Mouse (Mus musculus) myocyte (in vitro differentiated cells): ENCODE measurements around the gene Zdhhc19. TPM values are rescaled to one million over a fixed set of nuclear protein-coding genes. Genes with fewer than 3 reads are reported as not detected.

Source experiments
- H3K27me3 ChIP-seq: one replicate; pipeline ENCODE4 v1.6.1; 2011; ENCODE audit not compliant: control insufficient read depth, insufficient read depth, insufficient read length
- H3K36me3 ChIP-seq: one replicate; pipeline ENCODE4 v1.6.1; 2011; ENCODE audit not compliant: control insufficient read depth, insufficient read depth
- H3K4me2 ChIP-seq: one replicate; pipeline ENCODE4 v1.6.1; 2011; ENCODE audit warnings: low read depth, control low read depth
- H3K4me3 ChIP-seq: one replicate; pipeline ENCODE4 v1.5.1; 2011; ENCODE audit warnings: mild to moderate bottlenecking, control low read depth, moderate library complexity
- H3K79me2 ChIP-seq: one replicate; pipeline ENCODE4 v1.6.1; 2011; ENCODE audit not compliant: control insufficient read depth, insufficient read depth
- H3ac ChIP-seq: one replicate; pipeline ENCODE4 v1.6.1; 2011; ENCODE audit not compliant: control insufficient read depth, insufficient read length
- CEBPB ChIP-seq: IDR thresholded peaks from 2 replicates; pipeline ENCODE4 v1.6.1; 2011; ENCODE audit warnings: mild to moderate bottlenecking, moderate library complexity; ENCODE audit not compliant: poor library complexity, insufficient read depth, severe bottlenecking
- E2F4 ChIP-seq: IDR thresholded peaks from one replicate; pipeline ENCODE4 v1.6.1; 2011; ENCODE audit warnings: mild to moderate bottlenecking, control low read depth, moderate library complexity; ENCODE audit not compliant: insufficient read depth
- MAX ChIP-seq: IDR thresholded peaks from one replicate; pipeline ENCODE4 v1.6.1; 2011; ENCODE audit warnings: low read depth, mild to moderate bottlenecking, control low read depth
- MYOD1 ChIP-seq, 3 experiments: IDR thresholded peaks; one replicate each; pipeline ENCODE4 v1.6.1; 2011; ENCODE audit warnings: control low read depth in 2 of 3, low read depth in 2 of 3, mild to moderate bottlenecking in 2 of 3, moderate library complexity in 1 of 3; ENCODE audit not compliant: insufficient read length in 2 of 3, control insufficient read depth in 1 of 3
- MYOG ChIP-seq, 3 experiments: IDR thresholded peaks; one replicate each; pipeline ENCODE4 v1.6.1; 2011; ENCODE audit warnings: control low read depth in 2 of 3, low read depth in 2 of 3, mild to moderate bottlenecking in 2 of 3; ENCODE audit not compliant: insufficient read length in 2 of 3, control insufficient read depth in 1 of 3, insufficient read depth in 1 of 3
- POLR2A ChIP-seq: IDR thresholded peaks from one replicate; pipeline ENCODE4 v1.6.1; 2011; ENCODE audit warnings: low read depth, mild to moderate bottlenecking, control low read depth, moderate library complexity; ENCODE audit not compliant: insufficient read length
- POLR2AphosphoS2 ChIP-seq: IDR thresholded peaks from one replicate; pipeline ENCODE4 v1.6.1; 2011; ENCODE audit warnings: low read depth, control low read depth; ENCODE audit not compliant: insufficient read length
- REST ChIP-seq: IDR thresholded peaks from one replicate; pipeline ENCODE4 v1.6.1; 2011; ENCODE audit warnings: mild to moderate bottlenecking, control low read depth, moderate library complexity; ENCODE audit not compliant: insufficient read depth, insufficient read length
- SRF ChIP-seq: IDR thresholded peaks from one replicate; pipeline ENCODE4 v1.6.1; 2011; ENCODE audit warnings: low read depth; ENCODE audit not compliant: control insufficient read depth, insufficient read length
- TCF12 ChIP-seq: IDR thresholded peaks from one replicate; pipeline ENCODE4 v1.6.1; 2011; ENCODE audit warnings: mild to moderate bottlenecking, control low read depth; ENCODE audit not compliant: poor library complexity, insufficient read depth, severe bottlenecking
- TCF3 ChIP-seq: IDR thresholded peaks from one replicate; pipeline ENCODE4 v1.6.1; 2011; ENCODE audit warnings: low read depth, control low read depth; ENCODE audit not compliant: insufficient read length
- USF1 ChIP-seq: IDR thresholded peaks from one replicate; pipeline ENCODE4 v1.6.1; 2011; ENCODE audit warnings: low read depth, mild to moderate bottlenecking, control low read depth, moderate library complexity
- polyA plus RNA-seq: library from polyadenylated mRNA; unstranded; fragments of >200 nt; fragmentation: generic; extraction: Trizol; gene quantifications from one replicate; pipeline ENCODE4 v1.2.1, GENCODE M21; 2012; ENCODE audit warnings: missing spikeins

Zdhhc19 gene
- polyA plus RNA-seq, 1 experiment = not detected

DNA sequence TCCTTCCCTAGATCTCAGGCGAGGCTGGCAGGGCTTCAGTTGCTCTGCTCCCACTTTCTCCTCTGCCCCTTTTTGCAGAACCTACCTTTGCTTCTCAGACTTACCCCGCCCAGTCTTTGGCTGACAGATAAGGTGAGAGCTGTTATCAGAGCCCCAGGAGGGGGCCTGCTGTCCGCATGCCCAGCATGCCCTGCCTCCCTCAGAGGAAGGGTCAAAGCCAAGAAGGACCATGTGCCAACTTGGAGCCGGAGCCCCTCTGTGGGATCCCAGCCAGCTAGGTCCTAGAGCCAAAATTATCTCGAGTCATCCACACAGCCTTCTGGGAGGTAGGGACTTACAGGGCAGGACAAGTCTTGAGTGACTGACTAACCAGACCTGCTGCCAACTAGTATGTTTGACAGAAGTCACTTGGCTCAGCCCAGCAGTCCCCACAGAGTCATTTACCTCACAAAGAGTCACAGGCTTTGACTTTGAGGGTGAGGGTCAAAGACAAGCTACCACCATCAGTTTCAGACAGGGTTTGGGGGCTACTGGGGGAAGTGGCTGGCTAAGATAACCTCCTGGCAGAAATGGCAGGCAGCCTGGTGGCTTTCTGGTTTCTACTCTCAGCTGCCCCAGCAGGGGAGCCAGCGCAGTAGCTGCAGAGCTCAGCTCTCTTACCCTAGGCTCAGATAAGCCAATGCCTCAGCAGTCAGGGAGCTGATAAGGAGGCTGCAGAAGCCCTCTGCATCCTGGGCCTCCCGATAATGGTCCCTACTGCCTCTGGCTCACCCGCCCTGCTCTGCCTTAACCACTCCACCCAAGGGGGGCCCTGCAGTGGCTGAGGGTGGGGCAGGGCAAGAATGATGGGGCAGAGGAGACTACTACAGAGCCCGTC is 13.2 kb downstream of the Zdhhc19 start:
- Histone ChIP-seq H3K79me2 (no peaks in the 10 kb centered on the region), H3K36me3 (no peaks in the 10 kb centered on the region), H3K4me2 (no peak overlapping the region), H3ac (no peak overlapping the region), H3K4me3 (no peak overlapping the region), H3K27me3 (peaks cover 12% of the 10 kb centered on the region)
- no peak for TF ChIP-seq REST
- no peak for TF ChIP-seq MYOG (IDR thresholded peaks at IDR 0.05; ENCODE audit: control insufficient read depth in 1 of 3, insufficient read depth in 1 of 3, insufficient read length in 2 of 3, low read depth in 2 of 3)
- TF ChIP-seq POLR2AphosphoS2 = no peak
- no peak for TF ChIP-seq CEBPB
- no peak for TF ChIP-seq POLR2A
- no peak for TF ChIP-seq SRF
- TF ChIP-seq TCF3 = no peak
- no peak for TF ChIP-seq MAX

DNA sequence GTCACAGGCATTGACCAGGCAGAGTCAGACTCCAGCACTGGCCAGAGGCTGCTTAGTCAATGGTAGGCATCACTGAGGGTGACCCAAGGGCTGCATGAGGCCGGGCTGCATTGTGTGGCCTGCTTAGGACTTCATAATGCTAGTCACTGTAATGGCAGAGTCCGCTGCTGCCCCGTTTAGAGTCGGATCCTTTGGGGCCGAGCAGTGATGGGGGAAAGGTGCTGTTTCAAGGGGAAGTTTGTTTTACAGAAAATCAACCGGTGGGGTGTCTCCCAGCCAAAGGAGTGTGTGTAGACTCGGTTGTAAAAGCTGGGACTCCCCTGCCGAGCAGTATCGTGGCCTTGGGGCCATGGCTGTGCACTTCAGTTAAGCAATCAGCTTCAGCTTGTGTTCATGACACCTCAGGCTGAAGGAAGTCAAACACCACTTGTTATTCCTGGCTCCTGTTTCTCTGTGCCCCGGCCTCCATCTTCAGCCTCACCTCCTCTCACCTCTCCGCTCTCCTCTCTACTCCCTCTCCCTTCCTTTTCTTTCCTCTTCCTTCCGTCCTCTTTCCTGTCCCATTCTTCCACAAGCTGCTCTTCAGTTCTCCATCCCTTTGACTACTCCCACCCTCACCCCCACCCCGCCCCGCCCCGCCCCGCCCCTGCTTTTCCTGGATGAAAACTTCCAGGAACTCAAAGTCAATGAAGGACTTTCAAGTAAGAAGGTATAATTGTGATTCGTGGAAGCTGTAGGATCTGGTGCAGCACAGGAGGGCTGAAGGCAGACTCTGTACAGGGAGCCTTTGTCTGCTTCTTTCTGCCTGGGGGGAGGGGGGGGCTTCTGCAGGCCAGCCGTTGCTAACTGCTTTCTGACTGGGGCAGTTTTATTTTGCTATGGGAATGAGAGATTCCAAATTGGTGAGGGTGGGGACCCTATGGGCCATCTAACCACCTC is 14.6 kb downstream of the Zdhhc19 start:
- Histone ChIP-seq H3K4me3 (no peak overlapping the region), H3K27me3 (peaks cover 9% of the 10 kb centered on the region), H3K79me2 (no peaks in the 10 kb centered on the region), H3K36me3 (no peaks in the 10 kb centered on the region), H3ac (no peak overlapping the region), H3K4me2 (no peak overlapping the region)
- TF ChIP-seq MAX = no peak
- no peak for TF ChIP-seq MYOD1 (IDR thresholded peaks at IDR 0.05; ENCODE audit: control insufficient read depth in 1 of 3, insufficient read length in 2 of 3, low read depth in 2 of 3)
- TF ChIP-seq USF1 = no peak
- no peak for TF ChIP-seq POLR2AphosphoS2
- no peak for TF ChIP-seq E2F4
- TF ChIP-seq SRF = no peak
- no peak for TF ChIP-seq MYOG (IDR thresholded peaks at IDR 0.05; ENCODE audit: control insufficient read depth in 1 of 3, insufficient read depth in 1 of 3, insufficient read length in 2 of 3, low read depth in 2 of 3)
- no peak for TF ChIP-seq TCF3
- TF ChIP-seq TCF12 = no peak
- TF ChIP-seq POLR2A = no peak
- no peak for TF ChIP-seq CEBPB
- no peak for TF ChIP-seq REST

DNA sequence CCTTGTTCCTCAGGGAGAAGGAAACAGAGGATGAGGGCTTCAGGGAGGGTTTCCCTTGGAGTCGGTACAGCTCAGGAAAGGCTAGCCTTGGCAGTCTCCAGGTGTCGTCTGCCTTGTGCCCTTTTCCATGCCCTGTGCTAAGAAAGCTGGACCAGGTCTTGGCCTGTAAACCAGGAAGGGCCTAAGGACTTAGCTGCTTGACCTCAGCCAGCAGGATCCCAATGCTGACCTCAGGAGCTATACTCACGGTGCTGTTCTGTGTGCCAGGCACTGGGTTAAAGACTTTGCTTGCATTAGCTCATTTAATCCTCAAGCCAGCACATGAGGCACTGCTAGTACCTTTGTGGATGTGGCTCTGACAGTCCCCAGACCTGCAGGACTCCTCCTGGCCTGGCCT is 15.3 kb downstream of the Zdhhc19 start:
- no peak overlapping the region for H3ac ChIP-seq
- no peak overlapping the region for H3K4me2 ChIP-seq
- H3K27me3 ChIP-seq = peaks cover 2% of the 10 kb centered on the region
- no peak for TF ChIP-seq POLR2AphosphoS2
- no peak for TF ChIP-seq E2F4
- TF ChIP-seq MAX = no peak
- no peak for TF ChIP-seq REST
- TF ChIP-seq TCF12 = no peak
- no peak for TF ChIP-seq TCF3
- TF ChIP-seq CEBPB = no peak
- no peak for TF ChIP-seq POLR2A
- TF ChIP-seq MYOG (IDR thresholded peaks at IDR 0.05; ENCODE audit: control insufficient read depth in 1 of 3, insufficient read depth in 1 of 3, insufficient read length in 2 of 3, low read depth in 2 of 3) = no peak
- TF ChIP-seq USF1 = no peak
- no peak for TF ChIP-seq MYOD1 (IDR thresholded peaks at IDR 0.05; ENCODE audit: control insufficient read depth in 1 of 3, insufficient read length in 2 of 3, low read depth in 2 of 3)
- no peak for TF ChIP-seq SRF
- no peak overlapping the region for H3K4me3 ChIP-seq
- no peaks in the 10 kb centered on the region for H3K79me2 ChIP-seq
- no peaks in the 10 kb centered on the region for H3K36me3 ChIP-seq

DNA sequence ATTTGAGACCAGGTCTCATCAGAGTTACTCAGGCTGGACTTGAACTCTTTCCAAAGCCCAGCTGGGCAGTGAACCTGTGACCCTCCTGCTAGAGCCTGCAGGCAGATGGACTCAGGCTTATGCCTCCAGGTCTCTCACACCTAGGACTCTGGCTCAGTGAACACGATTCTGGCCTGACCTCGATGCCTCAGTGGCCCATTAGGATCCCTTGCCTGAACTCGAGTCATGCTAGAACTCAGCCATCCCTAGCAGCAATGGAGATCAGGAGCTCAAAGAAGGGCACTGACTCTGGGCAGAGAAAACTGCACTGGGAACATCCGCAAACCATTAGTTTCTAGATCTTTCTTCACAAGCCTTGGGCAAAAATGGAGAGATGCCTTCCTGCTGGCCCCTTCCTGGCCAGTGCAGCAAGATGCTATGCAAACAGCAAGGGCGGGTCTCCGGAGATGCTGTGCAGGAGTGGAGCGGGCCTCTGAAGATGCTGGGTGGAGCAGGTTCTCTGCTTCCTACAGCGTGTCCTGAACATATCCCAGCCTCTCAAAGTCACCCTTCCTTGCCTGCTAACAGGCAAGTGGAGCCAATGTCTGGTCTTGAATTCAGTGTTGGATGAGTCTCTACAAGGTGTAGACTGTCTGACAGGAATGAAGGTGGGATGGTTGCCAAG is 15.9 kb downstream of the Zdhhc19 start:
- H3K4me3 ChIP-seq = no peak overlapping the region
- no peak overlapping the region for H3K4me2 ChIP-seq
- no peaks in the 10 kb centered on the region for H3K36me3 ChIP-seq
- no peak overlapping the region for H3ac ChIP-seq
- TF ChIP-seq POLR2A (no peak), USF1 (no peak), TCF3 (no peak), REST (no peak), SRF (no peak), TCF12 (no peak), E2F4 (no peak), POLR2AphosphoS2 (no peak), MAX (no peak), MYOD1 (IDR thresholded peaks at IDR 0.05; ENCODE audit: control insufficient read depth in 1 of 3, insufficient read length in 2 of 3, low read depth in 2 of 3) (no peak), CEBPB (no peak), MYOG (IDR thresholded peaks at IDR 0.05; ENCODE audit: control insufficient read depth in 1 of 3, insufficient read depth in 1 of 3, insufficient read length in 2 of 3, low read depth in 2 of 3) (no peak)
- no peaks in the 10 kb centered on the region for H3K27me3 ChIP-seq
- H3K79me2 ChIP-seq = no peaks in the 10 kb centered on the region
